Mouse (Mus musculus): ENCODE measurements around the gene Kif5c.

Kif5c gene

GRCm38 (mm10) chr2:49618829-49619718, at the start of gene Kif5c:
Gene Kif5c (plus strand): TSS chr2:49619298.
- DNase-seq: peak; percentile 80

- peak; percentile 74 for DNase-seq
Observed at GRCm38 (mm10) chr2:49569862-49570777, 49.0 kb upstream of the Kif5c start.

- no peak for DNase-seq
Observed at GRCm38 (mm10) chr2:49570778-49571101, 48.4 kb upstream of the Kif5c start.

- peak; percentile 14 for DNase-seq
Observed at GRCm38 (mm10) chr2:49571159-49571920, 47.8 kb upstream of the Kif5c start.

GRCm38 (mm10) chr2:49572111-49572642, 46.9 kb upstream of the Kif5c start:
- DNase-seq: no peak

- DNase-seq: no peak
Observed at GRCm38 (mm10) chr2:49572684-49573083, 46.4 kb upstream of the Kif5c start.

GRCm38 (mm10) chr2:49573282-49573681, 45.8 kb upstream of the Kif5c start:
- DNase-seq: no peak

- DNase-seq: no peak
Observed at GRCm38 (mm10) chr2:49580585-49580984, 38.5 kb upstream of the Kif5c start.

- no peak for DNase-seq
Observed at GRCm38 (mm10) chr2:49582546-49582945, 36.6 kb upstream of the Kif5c start.

GRCm38 (mm10) chr2:49583311-49583710, 35.8 kb upstream of the Kif5c start:
- DNase-seq: no peak

GRCm38 (mm10) chr2:49590450-49590849, 28.6 kb upstream of the Kif5c start:
- no peak for DNase-seq

- DNase-seq: no peak
Observed at GRCm38 (mm10) chr2:49592926-49593325, 26.2 kb upstream of the Kif5c start.

GRCm38 (mm10) chr2:49594886-49595285, 24.2 kb upstream of the Kif5c start:
- no peak for DNase-seq

GRCm38 (mm10) chr2:49596318-49596717, 22.8 kb upstream of the Kif5c start:
- DNase-seq: no peak

GRCm38 (mm10) chr2:49600021-49600681, 18.9 kb upstream of the Kif5c start:
- no peak for DNase-seq

- no peak for DNase-seq
Observed at GRCm38 (mm10) chr2:49602791-49603349, 16.2 kb upstream of the Kif5c start.

- no peak for DNase-seq
Observed at GRCm38 (mm10) chr2:49609611-49610010, 9.5 kb upstream of the Kif5c start.

- no peak for DNase-seq
Observed at GRCm38 (mm10) chr2:49616765-49617164, 2.3 kb upstream of the Kif5c start.

GRCm38 (mm10) chr2:49619719-49620522, 823 bp downstream of the Kif5c start:
- no peak for DNase-seq

GRCm38 (mm10) chr2:49620626-49621117, 1.6 kb downstream of the Kif5c start:
- no peak for DNase-seq

GRCm38 (mm10) chr2:49621234-49621633, 2.1 kb downstream of the Kif5c start:
- DNase-seq: no peak
